Mouse (Mus musculus): ENCODE results near the gene Rps19bp1.

Rps19bp1 gene

DNA sequence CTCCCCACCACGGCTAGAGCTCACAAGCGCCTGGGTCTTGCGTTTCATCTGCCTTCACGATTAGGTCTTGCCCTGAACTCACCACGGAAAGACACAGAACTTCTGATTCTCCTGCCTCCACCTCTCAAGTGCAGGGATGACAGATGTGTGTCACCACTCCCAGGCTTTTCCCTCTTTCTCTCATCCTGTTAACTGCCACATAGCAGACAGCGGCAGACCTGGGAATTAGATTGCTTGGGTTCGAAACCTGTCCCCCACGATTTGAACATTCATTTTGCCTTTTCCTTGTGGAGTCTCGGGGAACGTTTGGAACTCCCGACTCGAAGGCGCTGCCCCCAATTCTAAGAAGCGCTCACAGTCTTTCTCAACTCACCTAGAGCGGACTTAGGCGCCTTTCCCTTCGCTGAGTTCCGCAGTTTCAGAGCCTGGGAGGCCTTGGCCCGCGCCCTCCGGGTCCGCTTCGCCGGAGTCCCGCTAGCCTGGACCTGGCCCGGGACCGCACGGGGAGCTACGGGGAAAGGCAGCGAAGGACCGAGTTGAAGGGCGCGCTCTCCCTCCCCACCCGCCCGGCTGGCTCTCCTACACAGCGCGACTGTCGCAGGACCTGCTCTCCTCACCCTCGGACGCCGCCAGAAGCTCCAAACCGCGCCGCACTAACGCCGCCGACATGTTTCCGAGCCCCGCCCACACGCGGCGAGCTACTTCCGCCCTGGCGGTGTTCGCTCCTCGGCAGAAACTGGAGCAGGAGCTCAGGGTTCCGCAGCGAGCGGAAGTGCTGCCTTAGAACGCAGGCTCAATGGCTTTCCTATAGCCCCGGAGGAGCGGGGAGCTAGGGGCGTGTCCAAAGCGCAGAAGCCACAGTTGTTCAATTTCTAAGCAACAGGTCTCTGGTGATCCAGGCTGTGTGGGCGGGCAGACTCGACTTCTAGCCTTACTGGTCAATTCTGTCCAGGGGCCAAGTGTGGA lies at the start of gene Rps19bp1:
Gene Rps19bp1 (minus strand): TSS at position 706 of the 966 bp plus-strand sequence.
- peak; percentile 91 to 95 for DNase-seq

DNA sequence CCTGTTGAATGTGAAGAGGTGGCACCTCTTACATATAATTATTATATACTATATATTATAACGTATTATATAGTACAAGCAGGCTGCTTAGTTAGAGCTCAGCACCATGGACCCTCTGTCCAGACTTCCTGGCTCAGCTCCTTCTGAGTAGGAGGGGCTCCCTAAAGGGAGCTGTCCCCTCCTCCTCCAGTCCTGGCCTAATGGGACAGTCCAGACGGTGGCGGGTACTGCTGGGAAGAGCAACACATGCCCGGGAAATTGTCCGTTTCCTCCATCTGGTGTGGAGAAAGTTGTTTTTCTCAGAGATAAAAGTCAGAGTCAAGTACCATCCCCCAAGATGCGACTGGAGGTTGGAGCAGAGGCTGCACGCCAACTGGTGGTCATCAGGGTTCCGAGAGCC lies 42.0 kb upstream of the Rps19bp1 start:
- DNase-seq, result peak in 1 of 2 experiments; percentile 7

DNA sequence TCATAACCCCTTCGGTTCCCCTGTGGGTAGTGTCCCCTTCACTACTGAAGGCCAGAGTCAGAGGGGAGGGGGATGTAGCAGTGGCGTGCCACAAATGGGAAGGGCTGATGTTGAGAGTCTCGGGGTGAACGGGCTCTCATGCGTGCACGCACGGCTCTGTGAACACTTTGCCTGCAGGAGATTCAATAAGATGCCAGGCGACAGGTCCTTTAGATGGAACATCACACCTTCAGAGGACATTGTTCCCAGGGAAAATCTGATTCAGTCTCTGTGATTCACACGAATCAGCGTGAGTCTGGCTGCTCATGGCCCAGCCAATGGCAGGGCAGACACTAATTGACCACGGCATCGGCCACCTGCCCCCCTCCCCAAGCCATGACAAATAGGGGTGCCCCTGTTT lies 40.1 kb upstream of the Rps19bp1 start:
- DNase-seq, result no peak

DNA sequence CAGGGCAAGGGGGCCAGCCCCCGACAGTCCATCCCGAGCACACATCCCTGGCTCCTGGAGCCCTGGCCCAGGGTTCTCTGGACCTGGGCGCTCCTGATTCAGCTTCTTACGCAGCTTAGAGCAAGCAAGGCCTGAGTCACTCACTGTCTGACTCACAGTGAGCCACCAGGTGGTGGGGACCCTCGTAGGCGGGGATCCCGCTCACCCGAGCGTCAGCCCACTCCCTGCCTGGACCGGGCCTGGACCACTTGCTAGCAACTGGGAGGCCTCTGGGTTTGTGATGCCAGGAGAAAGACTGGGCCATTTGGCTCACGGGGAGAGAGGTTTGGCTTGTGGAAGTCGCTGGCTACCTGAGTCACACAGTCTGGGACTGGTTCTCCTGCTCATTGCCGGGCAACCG lies 39.7 kb upstream of the Rps19bp1 start:
- DNase-seq, result no peak

DNA sequence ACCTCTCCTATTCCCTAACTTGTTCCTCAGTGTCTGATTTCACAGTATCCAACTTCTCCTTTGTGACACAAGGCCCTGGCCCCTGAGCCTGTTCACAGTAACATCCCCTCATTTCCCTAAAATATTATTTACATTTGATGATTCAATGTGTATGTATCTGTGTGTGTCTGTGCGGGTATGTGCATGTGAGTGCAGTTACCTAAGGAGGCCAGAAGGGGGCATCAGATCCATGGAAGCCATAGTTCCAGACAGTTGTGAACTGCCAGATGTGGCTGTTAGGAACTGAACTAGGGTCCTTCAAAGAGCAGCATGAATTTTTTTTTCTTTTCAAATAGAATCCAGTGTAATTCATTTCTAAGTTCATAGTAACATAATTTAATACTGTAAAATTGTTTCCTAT lies 33.0 kb upstream of the Rps19bp1 start:
- DNase-seq, result no peak

DNA sequence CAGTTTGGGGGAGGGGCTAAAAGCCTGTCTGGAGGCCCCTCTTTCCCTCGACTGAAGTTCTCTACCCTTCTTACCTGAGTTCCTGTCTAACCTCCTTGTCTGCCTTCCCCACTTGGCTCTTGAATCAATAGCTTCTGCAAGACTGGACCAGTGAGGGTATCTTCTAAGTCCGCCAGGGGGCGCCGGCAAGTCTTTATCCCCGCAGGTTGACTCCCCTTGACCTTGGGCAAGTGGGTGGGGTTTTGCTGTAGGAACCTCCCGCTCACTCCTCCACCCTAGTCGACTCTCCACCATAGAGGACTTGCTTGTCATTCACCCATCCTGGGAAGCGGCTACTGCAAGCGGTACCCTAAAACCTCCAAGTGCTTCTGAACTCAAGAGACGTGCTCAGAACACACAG lies 25.3 kb upstream of the Rps19bp1 start:
- peak; percentile 80 to 83 for DNase-seq

DNA sequence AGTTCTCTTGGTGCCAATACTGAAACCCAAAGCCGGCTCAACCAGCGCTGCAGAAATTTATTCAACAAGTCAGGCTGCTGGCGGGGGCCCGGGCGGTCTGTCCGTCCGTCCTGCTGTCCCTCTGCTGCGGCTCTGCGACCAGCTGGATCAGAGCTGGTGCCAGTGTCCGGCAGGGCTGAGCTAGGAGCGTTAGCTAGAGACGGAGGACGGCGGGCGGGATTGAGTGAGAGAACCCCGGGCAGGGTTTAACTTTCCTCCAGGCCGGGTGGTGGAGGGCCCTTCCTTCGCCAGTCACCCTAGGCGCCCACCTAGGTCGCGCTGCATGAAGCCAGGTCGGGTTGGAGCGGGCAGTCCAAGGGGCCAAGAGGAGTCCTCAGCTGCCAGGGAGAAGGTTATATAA lies 23.9 kb upstream of the Rps19bp1 start:
- DNase-seq, result peak; percentile 14 to 17

DNA sequence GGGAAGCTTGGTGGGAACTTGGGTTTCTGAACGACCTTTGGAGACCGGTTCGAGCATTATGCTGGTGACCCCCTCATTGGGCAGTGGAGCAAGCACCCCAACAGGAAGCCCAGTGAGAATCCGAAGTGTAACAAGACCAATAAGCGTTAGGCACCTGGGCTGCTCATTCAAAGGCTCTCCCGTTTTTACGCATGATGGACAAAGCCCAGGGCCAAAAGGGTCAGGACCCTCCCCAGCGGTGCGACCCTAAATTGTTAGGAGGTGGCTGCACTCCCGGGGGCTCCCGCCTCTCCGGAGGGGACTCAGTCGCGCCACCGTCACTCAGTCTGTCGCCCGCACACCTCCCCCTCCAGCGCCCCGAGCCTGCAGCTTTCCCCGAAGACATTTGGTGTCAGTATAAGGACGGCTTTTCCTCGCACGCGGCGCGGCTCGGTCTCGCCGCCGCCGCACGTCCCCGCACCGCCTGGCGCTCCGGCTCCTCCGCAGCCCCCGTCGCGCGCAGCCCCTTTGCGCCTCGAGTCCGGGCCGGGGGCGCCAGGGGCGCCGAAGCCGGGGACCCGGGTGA lies 22.8 kb upstream of the Rps19bp1 start, which contains the start of gene Cacna1i:
Gene Cacna1i (plus strand): TSS at position 388 of the 565 bp plus-strand sequence.
- peak; percentile 23 to 26 for DNase-seq

DNA sequence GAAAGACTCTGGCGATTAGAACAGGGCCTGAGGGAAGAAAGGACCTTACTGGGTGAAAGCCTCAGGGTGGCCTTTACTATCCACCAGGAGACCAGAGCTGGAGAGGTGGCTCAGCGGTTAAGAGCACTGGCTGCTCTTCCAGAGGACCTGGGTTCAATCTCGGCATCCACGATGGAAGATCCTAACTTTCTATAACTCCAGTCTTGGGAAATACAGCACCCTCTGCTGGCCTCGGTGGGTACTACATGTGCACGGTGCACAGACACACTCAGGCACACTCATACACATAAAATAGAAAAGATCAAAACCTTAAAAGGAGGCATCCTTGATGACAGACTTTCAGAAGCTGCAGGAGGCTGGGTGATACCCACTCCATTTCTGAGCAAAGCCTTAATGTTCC lies 16.5 kb upstream of the Rps19bp1 start:
- DNase-seq, result peak; percentile 60 to 66

DNA sequence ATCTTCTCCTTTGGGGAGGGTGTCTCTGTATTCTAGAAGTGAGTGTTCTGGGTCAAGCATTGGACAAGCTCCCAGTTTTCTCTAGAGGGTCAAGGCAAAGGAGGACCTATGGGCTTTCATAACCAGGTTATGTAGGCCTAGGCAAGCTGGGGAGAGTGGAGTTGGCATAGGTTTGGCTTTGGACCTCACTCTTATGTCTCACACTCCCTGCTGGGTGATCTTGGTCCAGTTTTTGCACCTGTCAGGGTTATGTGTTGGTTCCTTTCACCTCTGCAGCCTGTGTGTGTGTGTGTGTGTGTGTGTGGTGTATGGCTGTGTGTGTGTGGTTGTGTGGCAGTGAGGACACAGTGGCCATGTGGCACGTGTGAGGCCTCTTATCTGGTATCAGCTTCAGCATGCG lies 14.9 kb upstream of the Rps19bp1 start:
- DNase-seq, result no peak

DNA sequence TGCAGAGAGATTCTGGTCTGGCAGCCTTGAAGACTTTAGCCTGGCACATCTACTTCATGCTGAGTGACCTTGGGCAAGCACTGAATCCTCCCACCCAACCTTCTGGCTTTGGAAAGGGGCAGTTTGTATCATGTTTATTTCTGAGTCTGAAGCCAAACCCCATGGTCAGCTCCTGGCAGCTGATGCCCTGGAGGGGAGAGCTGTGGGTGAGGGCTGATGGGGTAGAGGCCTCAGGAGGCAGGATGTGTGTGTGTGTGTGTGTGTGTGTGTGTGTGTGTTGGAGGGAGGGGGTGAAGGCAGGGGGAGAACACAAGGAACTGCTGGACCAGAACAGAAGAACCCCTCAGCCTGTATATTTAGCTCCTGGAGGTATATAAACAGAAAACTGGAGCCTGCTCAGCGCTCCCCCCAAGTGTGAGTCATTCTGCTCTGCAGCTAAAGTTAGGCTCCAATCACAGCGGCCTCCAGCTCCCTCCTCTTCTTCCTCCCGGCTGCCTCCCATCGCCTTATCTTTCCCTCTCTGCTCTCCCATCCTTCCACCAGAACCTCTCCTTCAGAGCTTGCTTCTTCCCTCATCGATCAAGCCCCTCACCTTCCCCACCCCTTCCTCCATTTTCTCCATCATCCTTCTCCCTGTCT lies 14.1 kb upstream of the Rps19bp1 start:
- no peak for DNase-seq

DNA sequence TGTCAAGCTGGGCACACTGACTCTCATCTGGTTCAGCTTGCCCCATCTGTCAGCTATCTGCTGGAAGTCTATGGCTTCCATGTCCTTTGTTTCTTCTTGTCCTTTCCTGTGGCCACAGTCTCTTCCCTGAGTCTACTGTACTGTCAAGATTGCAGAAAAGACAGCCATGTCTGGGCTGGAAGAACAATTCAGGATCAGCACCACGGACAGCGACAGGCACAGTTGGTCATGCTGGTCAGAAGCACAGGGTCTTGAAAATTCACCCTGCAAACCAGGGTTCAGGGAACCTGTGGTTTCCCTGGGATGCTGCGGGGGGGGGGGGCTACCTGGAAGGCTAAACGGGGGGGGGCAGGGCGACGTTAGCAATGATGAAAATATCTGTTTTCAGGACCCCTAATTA lies 13.5 kb upstream of the Rps19bp1 start:
- peak; percentile 91 to 93 for DNase-seq

DNA sequence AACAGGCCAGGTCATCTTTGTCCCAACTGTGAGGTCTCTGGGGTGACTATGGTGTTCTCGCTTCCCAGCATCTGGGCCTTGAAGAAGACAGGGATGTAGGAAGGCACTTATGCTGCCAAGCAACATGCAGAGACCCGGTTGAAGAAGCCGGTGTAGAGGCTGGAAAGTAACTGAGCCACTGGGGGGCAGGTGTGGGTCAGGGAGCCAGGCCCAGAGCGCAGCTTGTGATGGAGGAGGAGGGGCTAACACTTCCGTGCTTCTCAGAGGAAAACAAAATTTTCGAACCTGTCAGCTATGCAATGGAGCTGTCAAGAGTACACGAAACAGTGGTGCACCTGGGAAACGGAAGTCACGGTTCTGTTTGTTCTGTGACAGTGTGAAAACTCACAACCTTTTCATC lies 13.0 kb upstream of the Rps19bp1 start:
- DNase-seq, result no peak

DNA sequence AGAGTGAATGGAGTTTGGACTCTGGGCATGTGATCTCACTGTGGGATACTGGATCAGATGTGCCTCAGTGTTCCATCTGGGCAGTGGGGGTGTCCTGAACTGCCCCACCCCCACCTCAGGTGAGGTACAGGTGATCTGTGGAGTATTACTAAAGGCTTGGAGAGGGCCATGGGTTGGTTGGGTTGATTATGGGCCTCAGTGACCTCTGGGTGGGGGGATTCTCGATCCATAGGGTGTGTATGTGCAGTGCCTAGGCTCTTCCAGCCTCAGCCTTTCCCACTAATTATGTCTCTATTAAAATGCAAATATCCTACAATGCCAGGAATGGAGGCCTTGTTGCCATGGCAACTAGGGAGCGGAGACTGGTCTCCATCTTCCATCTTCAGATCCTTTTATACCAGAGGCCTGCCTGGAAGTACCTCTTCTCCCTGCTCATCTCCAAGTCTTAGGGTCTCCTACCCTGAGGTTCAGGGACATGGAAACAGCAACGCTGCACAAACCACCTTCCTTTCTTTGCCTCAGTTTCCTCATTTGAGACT lies 7.8 kb upstream of the Rps19bp1 start:
- no peak for DNase-seq

DNA sequence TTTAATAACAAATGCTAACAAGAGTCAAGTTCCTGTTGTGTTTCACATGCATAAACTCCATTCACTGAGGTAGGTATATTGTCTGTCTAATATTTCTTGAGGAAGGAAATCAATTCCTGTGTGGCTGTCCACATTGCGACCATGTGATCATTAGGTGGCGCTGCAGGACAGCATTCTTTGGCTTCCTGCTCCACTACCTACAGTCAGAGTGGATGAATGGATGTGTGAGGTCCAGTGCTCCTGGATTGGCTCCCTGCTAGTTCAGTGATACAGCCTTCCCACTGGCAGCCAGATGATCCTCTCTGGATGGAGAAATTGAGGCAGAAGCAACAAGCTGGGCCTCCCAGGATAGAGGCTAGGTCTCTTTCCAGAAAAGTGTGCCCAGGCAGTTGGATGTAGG lies 2.2 kb upstream of the Rps19bp1 start:
- DNase-seq, result peak; percentile 87 to 89

DNA sequence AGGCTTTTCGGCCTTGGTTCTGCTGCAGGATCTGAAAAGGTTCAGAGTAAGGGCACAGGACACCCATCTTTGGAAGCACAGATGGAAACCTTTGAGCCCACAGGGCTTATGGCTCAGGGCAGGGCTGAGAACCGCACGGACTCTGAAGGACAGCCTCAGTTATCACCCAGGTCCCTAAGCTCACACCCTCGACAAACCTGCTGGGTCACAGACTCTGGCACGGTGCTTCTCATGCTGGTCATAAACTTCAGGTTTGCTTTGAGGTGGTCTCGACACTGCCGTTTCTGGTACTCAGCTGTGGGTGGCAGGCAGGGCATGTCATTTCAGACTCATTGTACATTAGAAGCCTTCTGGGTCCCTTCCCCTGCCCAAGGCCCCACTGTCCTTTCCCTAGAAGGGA lies 3.0 kb downstream of the Rps19bp1 start:
- no peak for DNase-seq

DNA sequence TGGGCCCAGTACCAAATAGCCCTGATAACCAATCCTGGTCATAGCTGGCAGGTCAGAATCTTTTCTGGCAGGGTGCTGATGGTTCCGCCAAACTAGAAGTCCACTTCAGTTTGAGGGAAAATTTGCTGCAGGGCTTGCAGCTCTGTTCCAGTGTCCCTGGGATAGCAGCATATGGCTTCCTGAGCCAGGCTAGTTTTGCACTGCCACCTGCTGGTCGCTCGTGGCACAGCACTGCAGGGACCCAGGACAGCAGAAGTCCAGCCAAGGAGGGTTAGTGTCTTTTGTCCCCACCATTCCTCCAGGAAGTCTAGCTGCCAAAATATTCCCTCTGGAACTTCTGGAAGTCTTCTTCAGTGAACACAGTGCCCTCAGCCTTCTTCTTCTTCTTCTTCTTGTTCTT lies 3.4 kb downstream of the Rps19bp1 start:
- DNase-seq, result peak; percentile 93 to 94

DNA sequence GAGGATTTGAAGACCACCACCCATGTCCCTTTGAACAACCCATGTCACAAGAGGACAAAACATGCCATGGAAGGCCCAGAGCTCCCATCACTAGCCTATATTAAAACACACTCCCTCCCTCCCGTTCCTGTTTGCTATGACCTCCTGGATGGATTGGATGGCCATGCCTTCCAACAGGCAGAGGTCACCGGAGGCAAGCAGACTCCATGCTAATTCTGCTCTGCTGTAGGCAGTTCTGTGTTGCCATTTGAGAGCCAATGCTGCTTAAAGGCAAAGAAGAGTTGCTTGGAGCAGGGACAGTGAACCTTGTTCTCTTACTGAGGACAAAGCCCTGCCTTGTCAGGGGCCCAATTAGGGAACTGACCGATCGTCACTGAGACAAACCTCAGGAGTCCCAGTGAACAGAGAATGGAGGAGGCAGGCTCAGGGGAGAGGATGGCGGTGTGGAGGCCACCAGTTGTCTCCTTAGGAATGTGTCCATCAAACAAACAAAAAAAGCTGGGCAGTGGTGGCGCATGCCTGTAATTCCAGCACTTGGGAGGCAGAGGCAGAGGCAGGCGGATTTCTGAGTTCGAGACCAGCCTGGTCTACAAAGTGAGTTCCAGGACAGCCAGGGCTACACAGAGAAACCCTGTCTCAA lies 4.6 kb downstream of the Rps19bp1 start:
- peak in 1 of 2 experiments; percentile 7 for DNase-seq

DNA sequence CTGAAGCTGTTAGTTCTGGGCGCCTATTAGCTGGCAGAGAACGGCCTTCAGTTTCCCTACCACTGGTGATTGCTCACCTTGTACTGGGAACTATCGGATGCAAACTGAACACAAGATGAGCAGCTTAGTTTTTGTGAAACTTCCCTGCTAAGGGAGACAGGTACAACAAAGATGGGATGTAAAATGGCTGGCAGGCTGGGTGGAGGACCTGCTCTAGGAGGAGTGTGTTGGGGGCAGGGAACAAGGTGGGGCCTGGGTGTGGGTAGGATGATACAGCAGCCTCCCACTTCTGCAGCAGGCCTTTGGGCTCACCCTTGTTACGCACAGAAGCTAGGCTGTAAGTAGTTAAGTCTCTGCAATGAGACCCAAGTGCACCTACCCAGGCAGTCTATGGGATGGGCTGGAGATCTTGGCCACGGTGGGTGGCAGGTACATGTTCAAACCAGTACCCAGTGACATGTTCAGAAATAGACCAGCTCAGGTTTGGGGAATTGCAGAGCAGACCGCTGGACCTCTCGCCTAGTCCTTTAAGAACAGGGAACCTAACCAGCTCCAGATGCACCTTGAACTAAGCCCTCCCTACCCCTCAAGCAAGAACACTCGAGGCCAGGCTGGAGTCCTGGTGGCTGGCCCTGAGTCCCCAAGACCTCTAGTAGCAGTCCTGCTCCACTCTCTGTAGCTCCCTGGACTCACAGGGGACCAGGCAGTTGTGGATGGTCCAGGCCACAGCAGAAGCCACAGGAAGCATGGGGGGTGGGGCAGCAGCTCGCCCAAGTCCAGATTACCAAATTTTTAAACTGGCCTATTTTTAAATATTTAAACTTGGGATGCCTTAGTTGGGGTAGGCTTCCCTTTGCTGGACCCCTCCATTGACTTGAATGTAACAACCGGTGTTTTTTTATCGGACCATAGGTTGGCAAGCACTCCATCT lies 5.6 kb downstream of the Rps19bp1 start:
- DNase-seq, result peak; percentile 36 to 54

DNA sequence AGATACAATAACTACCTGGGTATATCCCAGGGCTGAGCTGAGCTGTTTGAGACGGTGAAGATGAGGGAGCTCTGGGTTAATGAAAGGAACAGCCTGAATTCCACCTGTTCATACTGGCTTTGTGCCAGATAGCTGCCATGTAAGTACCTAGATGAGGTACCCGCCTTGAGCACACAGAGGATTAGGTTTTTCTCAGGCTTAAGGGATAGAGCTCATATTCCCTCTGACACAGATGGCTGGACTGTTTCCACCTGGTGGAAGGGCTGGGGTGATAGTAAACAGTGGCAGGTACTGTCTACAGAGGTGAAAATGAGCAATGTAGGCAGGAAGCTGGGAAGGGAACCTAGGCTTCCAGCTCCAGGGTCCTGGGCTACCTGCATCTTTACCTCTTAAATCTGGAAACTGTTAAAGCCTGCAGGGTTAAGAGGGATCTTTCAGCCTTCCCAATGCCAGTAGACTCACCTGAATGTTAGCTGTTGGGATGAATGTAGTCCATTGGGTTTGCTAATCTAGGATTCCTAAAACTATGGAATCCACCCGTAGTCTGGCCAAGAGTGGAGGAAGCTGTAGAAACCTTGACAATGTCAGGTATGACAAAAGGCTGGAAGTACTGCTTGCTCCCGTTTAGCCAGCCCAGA lies 6.4 kb downstream of the Rps19bp1 start:
- peak; percentile 23 to 29 for DNase-seq
